Mouse (Mus musculus) heart, embryonic 14.5 days (tissue): Measurements from ENCODE around the gene Aox2. TPM values are rescaled to one million over a fixed set of nuclear protein-coding genes. Genes with fewer than 3 reads are reported as not detected.

Experiments used
- ATAC-seq: fragments of 200-750 bp; cut with Nextera tagmentation; 2 replicates; pipeline ENCODE4 v1.8.0; 2017; ENCODE audit warnings: low read depth, moderate TSS enrichment; ENCODE audit not compliant: insufficient number of reproducible peaks, insufficient read depth, low FRiP score
- H3K27ac ChIP-seq, 2 experiments: fragments of 200-500 bp in 1 of 2; fragments of 300-500 bp in 1 of 2; sonication (generic) in 1 of 2; replicated peaks in 1 of 2; 2 replicates each; pipeline ENCODE4 v1.5.1; 2012 to 2014; ENCODE audit warnings: low read depth in 2 of 2, low read length in 2 of 2, control low read depth in 1 of 2, mild to moderate bottlenecking in 1 of 2, mixed read lengths in 1 of 2; ENCODE audit not compliant: control insufficient read depth in 1 of 2, insufficient read depth in 1 of 2
- H3K27me3 ChIP-seq: fragments of 300-500 bp; sonication (generic); 2 replicates; pipeline ENCODE4 v1.6.1; 2014; ENCODE audit warnings: mild to moderate bottlenecking, low read length, control low read depth; ENCODE audit not compliant: control insufficient read depth, insufficient read depth
- H3K36me3 ChIP-seq: fragments of 300-500 bp; sonication (generic); 2 replicates; pipeline ENCODE4 v1.6.1; 2014; ENCODE audit warnings: mild to moderate bottlenecking, control low read depth, low read length, mixed read lengths; ENCODE audit not compliant: control insufficient read depth, insufficient read depth
- H3K4me1 ChIP-seq, 2 experiments: fragments of 200-500 bp in 1 of 2; fragments of 300-500 bp in 1 of 2; sonication (generic) in 1 of 2; 2 replicates each; pipeline ENCODE4 v1.6.1; 2012 to 2014; ENCODE audit warnings: low read length in 2 of 2, control low read depth in 1 of 2, mixed read lengths in 1 of 2; ENCODE audit not compliant: control insufficient read depth in 2 of 2, insufficient read depth in 2 of 2
- H3K4me2 ChIP-seq: fragments of 300-500 bp; sonication (generic); 2 replicates; pipeline ENCODE4 v1.6.1; 2014; ENCODE audit warnings: mild to moderate bottlenecking, low read length
- H3K4me3 ChIP-seq, 2 experiments: fragments of 200-500 bp in 1 of 2; fragments of 300-500 bp in 1 of 2; sonication (generic) in 1 of 2; 2 replicates each; pipeline ENCODE4 v1.5.1; 2012 to 2014; ENCODE audit warnings: low read length in 2 of 2, mild to moderate bottlenecking in 2 of 2, control low read depth in 1 of 2, low read depth in 1 of 2, moderate library complexity in 1 of 2; ENCODE audit not compliant: control insufficient read depth in 1 of 2, insufficient read depth in 1 of 2
- H3K9ac ChIP-seq: fragments of 300-500 bp; sonication (generic); 2 replicates; pipeline ENCODE4 v1.6.1; 2014; ENCODE audit warnings: mild to moderate bottlenecking, low read length
- H3K9me3 ChIP-seq: fragments of 300-500 bp; sonication (generic); 2 replicates; pipeline ENCODE4 v1.6.1; 2016; ENCODE audit warnings: low read length, control low read depth; ENCODE audit not compliant: control insufficient read depth
- WGBS: fragments of 180-500 bp; shearing (Covaris S2); extraction: QIAGEN DNeasy Blood & Tissue Kit; methylation state at CpG from one replicate; pipeline ENCODE4 v1.1.7; 2014; 5-methylcytosine and 5-hydroxymethylcytosine counted together
- polyA plus RNA-seq: library from polyadenylated mRNA; unstranded; fragments of >200 nt; fragmentation: Nextera tagmentation; extraction: Ambion mirVana; gene quantifications from 2 replicates; pipeline ENCODE4 v1.2.1, GENCODE M21; 2014

The Aox2 gene
- polyA plus RNA-seq, 1 experiment from 2014 or later: not detected

GRCm38 (mm10) chr1:58407321-58407720 lies 129.2 kb downstream of the Aox2 start:
- Histone ChIP-seq H3K4me1 (no peaks in the 10 kb centered on the region), H3K4me3 (no peak overlapping the region), H3K27ac (no peak overlapping the region), H3K4me2 (no peak overlapping the region), H3K36me3 (peaks cover 76% of the 10 kb centered on the region), H3K9me3 (no peaks in the 10 kb centered on the region), H3K27me3 (no peaks in the 10 kb centered on the region), H3K9ac (no peak overlapping the region)
- no peak for ATAC-seq
- 94% methylated on average over 7 of the region's 7 CpGs for WGBS

- no peaks in the 10 kb centered on the region for H3K27me3 ChIP-seq
These were observed 130.0 kb downstream of the Aox2 start for GRCm38 (mm10) chr1:58408141-58408540.

GRCm38 (mm10) chr1:58409553-58410197 lies 131.5 kb downstream of the Aox2 start:
- Histone ChIP-seq H3K4me2 (no peak overlapping the region), H3K36me3 (peaks cover 76% of the 10 kb centered on the region), H3K27me3 (no peaks in the 10 kb centered on the region), H3K4me3 (no peak overlapping the region), H3K27ac (no peak overlapping the region), H3K9me3 (no peaks in the 10 kb centered on the region), H3K9ac (no peak overlapping the region), H3K4me1 (no peaks in the 10 kb centered on the region)
- no peak for ATAC-seq
- 78% methylated on average over 5 of the region's 5 CpGs for WGBS

More at GRCm38 (mm10) chr1:58408141-58408540, 130.0 kb downstream of the Aox2 start:
- ATAC-seq: no peak
- WGBS: 85% methylated on average over 6 of the region's 6 CpGs
- H3K27ac ChIP-seq: no peak overlapping the region
- H3K36me3 ChIP-seq: peaks cover 76% of the 10 kb centered on the region
- no peaks in the 10 kb centered on the region for H3K9me3 ChIP-seq
- no peaks in the 10 kb centered on the region for H3K4me1 ChIP-seq
- H3K4me2 ChIP-seq: no peak overlapping the region
- no peak overlapping the region for H3K4me3 ChIP-seq
- H3K9ac ChIP-seq: no peak overlapping the region

- 85% methylated on average over 3 of the region's 3 CpGs for WGBS
These were observed 132.1 kb downstream of the Aox2 start for GRCm38 (mm10) chr1:58410198-58410588.

GRCm38 (mm10) chr1:58410776-58411175 lies 132.7 kb downstream of the Aox2 start:
- H3K4me1 ChIP-seq: no peaks in the 10 kb centered on the region
- 88% methylated on average over 7 of the region's 7 CpGs for WGBS
- H3K4me2 ChIP-seq: no peak overlapping the region
- no peak overlapping the region for H3K9ac ChIP-seq
- H3K27me3 ChIP-seq: no peaks in the 10 kb centered on the region
- no peak overlapping the region for H3K27ac ChIP-seq
- H3K4me3 ChIP-seq: no peak overlapping the region
- ATAC-seq: no peak
- peaks cover 81% of the 10 kb centered on the region for H3K36me3 ChIP-seq
- no peaks in the 10 kb centered on the region for H3K9me3 ChIP-seq

More at GRCm38 (mm10) chr1:58410198-58410588, 132.1 kb downstream of the Aox2 start:
- no peak for ATAC-seq
- Histone ChIP-seq H3K9ac (no peak overlapping the region), H3K27me3 (no peaks in the 10 kb centered on the region), H3K4me2 (no peak overlapping the region), H3K36me3 (peaks cover 79% of the 10 kb centered on the region), H3K27ac (no peak overlapping the region), H3K9me3 (no peaks in the 10 kb centered on the region), H3K4me1 (no peaks in the 10 kb centered on the region), H3K4me3 (no peak overlapping the region)

GRCm38 (mm10) chr1:58415442-58415841 lies 137.3 kb downstream of the Aox2 start:
- Histone ChIP-seq H3K9me3 (no peaks in the 10 kb centered on the region), H3K27ac (no peak overlapping the region), H3K9ac (no peak overlapping the region), H3K4me1 (no peaks in the 10 kb centered on the region; a peak in 1 of 4 replicates), H3K36me3 (peaks cover 97% of the 10 kb centered on the region), H3K4me3 (no peak overlapping the region), H3K27me3 (no peaks in the 10 kb centered on the region), H3K4me2 (no peak overlapping the region)
- 32% methylated on average over 1 of the region's 1 CpGs for WGBS
- no peak for ATAC-seq

- no peak overlapping the region for H3K4me2 ChIP-seq
- no peak overlapping the region for H3K9ac ChIP-seq
- no peak for ATAC-seq
- H3K27me3 ChIP-seq: no peaks in the 10 kb centered on the region
- H3K36me3 ChIP-seq: peaks cover 94% of the 10 kb centered on the region
- no peak overlapping the region for H3K4me3 ChIP-seq
- no peak overlapping the region for H3K27ac ChIP-seq
- 85% methylated on average over 2 of the region's 2 CpGs for WGBS
- no peaks in the 10 kb centered on the region for H3K9me3 ChIP-seq
- H3K4me1 ChIP-seq: peaks cover 0 to 2% of the 10 kb centered on the region in 2 experiments; a peak in 2 of 4 replicates
These were observed 137.9 kb downstream of the Aox2 start for GRCm38 (mm10) chr1:58416048-58416447.

GRCm38 (mm10) chr1:58420032-58420431 lies 141.9 kb downstream of the Aox2 start:
- Histone ChIP-seq H3K4me2 (no peak overlapping the region), H3K9me3 (no peaks in the 10 kb centered on the region), H3K4me1 (peaks cover 2 to 17% of the 10 kb centered on the region in 2 experiments), H3K36me3 (peaks cover 63% of the 10 kb centered on the region), H3K27me3 (no peaks in the 10 kb centered on the region), H3K4me3 (no peak overlapping the region), H3K27ac (no peak overlapping the region), H3K9ac (no peak overlapping the region)
- WGBS: 81% methylated on average over 10 of the region's 10 CpGs
- no peak for ATAC-seq
